Mouse (Mus musculus) limb, embryonic 14.5 days (tissue): ENCODE measurements at regions not wholly inside any gene's neighbourhood (a gene's known extent, or its start where the extent isn't known, plus 50 kb on each side); places are given as distances from the start of the nearest gene placed in this dataset.
A peak's percentile ranks its signal among the peaks of the same experiment; 100 is the strongest.

ENCODE experiments used
- ATAC-seq: fragments of 200-750 bp; cut with Nextera tagmentation; 2 replicates; pipeline ENCODE4 v1.8.0; 2017; ENCODE audit warnings: low read depth, moderate number of reproducible peaks, moderate TSS enrichment; ENCODE audit not compliant: low FRiP score
- DNase-seq: peaks from one replicate; pipeline ENCODE4 v3.0.0-alpha.2; 2015; ENCODE audit warnings: low spot score
- H3K27ac ChIP-seq: fragments of 300-500 bp; sonication (generic); replicated peaks from 2 replicates; pipeline ENCODE4 v1.5.1; 2014; ENCODE audit warnings: low read depth, mild to moderate bottlenecking, low read length, moderate library complexity, mixed read lengths
- H3K27me3 ChIP-seq: fragments of 300-500 bp; sonication (generic); 2 replicates; pipeline ENCODE4 v1.6.1; 2014; ENCODE audit warnings: low read length, mixed read lengths; ENCODE audit not compliant: control insufficient read depth, insufficient read depth
- H3K36me3 ChIP-seq: fragments of 300-500 bp; sonication (generic); 2 replicates; pipeline ENCODE4 v1.6.1; 2014; ENCODE audit warnings: mild to moderate bottlenecking, low read length, moderate library complexity, mixed read lengths; ENCODE audit not compliant: control insufficient read depth, insufficient read depth
- H3K4me1 ChIP-seq: fragments of 300-500 bp; sonication (generic); 2 replicates; pipeline ENCODE4 v1.6.1; 2014; ENCODE audit warnings: antibody characterized with exemption, low read length, mixed read lengths; ENCODE audit not compliant: control insufficient read depth, insufficient read depth
- H3K4me2 ChIP-seq: fragments of 300-500 bp; sonication (generic); replicated peaks from 2 replicates; pipeline ENCODE4 v1.6.1; 2014; ENCODE audit warnings: low read depth, mild to moderate bottlenecking, low read length, moderate library complexity; ENCODE audit not compliant: severe bottlenecking
- H3K4me3 ChIP-seq: fragments of 300-500 bp; sonication (generic); replicated peaks from 2 replicates; pipeline ENCODE4 v1.5.1; 2014; ENCODE audit warnings: low read length
- H3K9ac ChIP-seq: fragments of 300-500 bp; sonication (generic); 2 replicates; pipeline ENCODE4 v1.6.1; 2014; ENCODE audit warnings: mild to moderate bottlenecking, low read depth, low read length, moderate library complexity; ENCODE audit not compliant: severe bottlenecking
- H3K9me3 ChIP-seq: fragments of 300-500 bp; sonication (generic); 2 replicates; pipeline ENCODE4 v1.6.1; 2016; ENCODE audit warnings: low read length; ENCODE audit not compliant: control insufficient read depth
- POLR2A ChIP-seq: fragments of 200-500 bp; IDR thresholded peaks from 2 replicates; pipeline ENCODE4 v1.8.0; 2012; ENCODE audit warnings: inconsistent platforms, mild to moderate bottlenecking, moderate library complexity, borderline replicate concordance; ENCODE audit not compliant: insufficient read depth, insufficient read length; ENCODE audit errors: extremely low read depth
- WGBS: fragments of 180-500 bp; shearing (Covaris S2); extraction: QIAGEN DNeasy Blood & Tissue Kit; methylation state at CpG from one replicate; pipeline ENCODE4 v1.1.7; 2014; 5-methylcytosine and 5-hydroxymethylcytosine counted together

GRCm38 (mm10) chr9:69568222-69568621 is 114.8 kb downstream of the Anxa2 start:
- no peaks in the 10 kb centered on the region for H3K36me3 ChIP-seq
- 72% methylated on average over 3 of the region's 3 CpGs for WGBS
- TF ChIP-seq POLR2A: no peak
- no peak overlapping the region for H3K4me3 ChIP-seq
- ATAC-seq (no peak), DNase-seq (no peak)
- H3K4me2 ChIP-seq: no peak overlapping the region
- no peaks in the 10 kb centered on the region for H3K27me3 ChIP-seq
- no peaks in the 10 kb centered on the region for H3K9me3 ChIP-seq
- H3K4me1 ChIP-seq: no peaks in the 10 kb centered on the region
- H3K27ac ChIP-seq: no peak overlapping the region
- no peak overlapping the region for H3K9ac ChIP-seq

- Histone ChIP-seq H3K4me2 (no peak overlapping the region), H3K27me3 (no peaks in the 10 kb centered on the region), H3K4me1 (no peaks in the 10 kb centered on the region), H3K9me3 (no peaks in the 10 kb centered on the region), H3K9ac (no peak overlapping the region), H3K4me3 (no peak overlapping the region), H3K27ac (no peak overlapping the region), H3K36me3 (no peaks in the 10 kb centered on the region)
- no peak for ATAC-seq
- WGBS: 59% methylated on average over 6 of the region's 6 CpGs
- no peak for TF ChIP-seq POLR2A
- peak; percentile 4 for DNase-seq
Observed at GRCm38 (mm10) chr9:69566996-69567395, 113.6 kb downstream of the Anxa2 start.

GRCm38 (mm10) chr9:69543241-69543640 is 89.8 kb downstream of the Anxa2 start:
- Histone ChIP-seq H3K36me3 (no peaks in the 10 kb centered on the region), H3K27me3 (no peaks in the 10 kb centered on the region), H3K27ac (no peak overlapping the region), H3K9ac (no peak overlapping the region), H3K9me3 (no peaks in the 10 kb centered on the region), H3K4me1 (no peaks in the 10 kb centered on the region), H3K4me2 (no peak overlapping the region), H3K4me3 (no peak overlapping the region)
- TF ChIP-seq POLR2A: no peak
- whole genome bisulfite sequencing: 46% methylated on average over 5 of the region's 5 CpGs
- no peak for ATAC-seq
- DNase-seq: no peak
